Mouse (Mus musculus) heart, postnatal 0 days (tissue): ENCODE measurements around the gene Gm20696. TPM values are rescaled to one million over a fixed set of nuclear protein-coding genes. Genes with fewer than 3 reads are reported as not detected.

Source experiments
- ATAC-seq: fragments of 200-750 bp; cut with Nextera tagmentation; 2 replicates; pipeline ENCODE4 v1.8.0; 2017; ENCODE audit warnings: low read depth, moderate number of reproducible peaks, moderate library complexity; ENCODE audit not compliant: insufficient read depth
- DNase-seq: peaks from one replicate; pipeline ENCODE4 v3.0.0-alpha.2; 2016; ENCODE audit warnings: low spot score
- H3K27ac ChIP-seq: fragments of 300-500 bp; sonication (generic); 2 replicates; pipeline ENCODE4 v1.5.1; 2014; ENCODE audit warnings: low read depth, mild to moderate bottlenecking
- H3K27me3 ChIP-seq: fragments of 300-500 bp; sonication (generic); 2 replicates; pipeline ENCODE4 v1.6.1; 2014; ENCODE audit warnings: low read length, mixed read lengths; ENCODE audit not compliant: control insufficient read depth, insufficient read depth
- H3K36me3 ChIP-seq: fragments of 300-500 bp; sonication (generic); replicated peaks from 2 replicates; pipeline ENCODE4 v1.6.1; 2014; ENCODE audit warnings: low read length, mixed read lengths; ENCODE audit not compliant: control insufficient read depth, insufficient read depth
- H3K4me1 ChIP-seq: fragments of 300-500 bp; sonication (generic); 2 replicates; pipeline ENCODE4 v1.6.1; 2014; ENCODE audit warnings: antibody characterized with exemption; ENCODE audit not compliant: control insufficient read depth, insufficient read depth
- H3K4me2 ChIP-seq: fragments of 300-500 bp; sonication (generic); 2 replicates; pipeline ENCODE4 v1.6.1; 2014; ENCODE audit warnings: low read depth, mild to moderate bottlenecking, low read length, moderate library complexity
- H3K4me3 ChIP-seq: fragments of 300-500 bp; sonication (generic); 2 replicates; pipeline ENCODE4 v1.5.1; 2014; ENCODE audit warnings: low read depth, low read length
- H3K9ac ChIP-seq: fragments of 300-500 bp; sonication (generic); replicated peaks from 2 replicates; pipeline ENCODE4 v1.6.1; 2014; ENCODE audit warnings: low read depth, low read length, mixed read lengths
- H3K9me3 ChIP-seq: fragments of 300-500 bp; sonication (generic); replicated peaks from 2 replicates; pipeline ENCODE4 v1.6.1; 2016; ENCODE audit warnings: low read length; ENCODE audit not compliant: control insufficient read depth
- CTCF ChIP-seq: IDR thresholded peaks from 2 replicates; pipeline ENCODE4 v1.5.1; 2016; ENCODE audit warnings: antibody characterized with exemption, control low read depth, low read depth
- EP300 ChIP-seq: IDR thresholded peaks from 2 replicates; pipeline ENCODE4 v1.6.1; 2016; ENCODE audit warnings: antibody characterized with exemption, low read depth
- WGBS: fragments of 180-500 bp; shearing (Covaris S2); extraction: QIAGEN DNeasy Blood & Tissue Kit; methylation state at CpG from one replicate; pipeline ENCODE4 v1.1.7; 2014; 5-methylcytosine and 5-hydroxymethylcytosine counted together
- polyA plus RNA-seq: library from polyadenylated mRNA; unstranded; fragments of >200 nt; fragmentation: Nextera tagmentation; extraction: Ambion mirVana; gene quantifications from 2 replicates; pipeline ENCODE4 v1.2.1, GENCODE M21; 2015
- total RNA-seq: library from RNA; depleted of rRNA; stranded (reverse); fragments of >200 nt; gene quantifications from 2 replicates; pipeline ENCODE4 v1.2.3, GENCODE M21; 2014; ENCODE audit warnings: low replicate concordance

Gm20696 gene
- total and polyA plus RNA-seq, 2 experiments from 2014 or later = 0.95 to 2.0 TPM

DNA sequence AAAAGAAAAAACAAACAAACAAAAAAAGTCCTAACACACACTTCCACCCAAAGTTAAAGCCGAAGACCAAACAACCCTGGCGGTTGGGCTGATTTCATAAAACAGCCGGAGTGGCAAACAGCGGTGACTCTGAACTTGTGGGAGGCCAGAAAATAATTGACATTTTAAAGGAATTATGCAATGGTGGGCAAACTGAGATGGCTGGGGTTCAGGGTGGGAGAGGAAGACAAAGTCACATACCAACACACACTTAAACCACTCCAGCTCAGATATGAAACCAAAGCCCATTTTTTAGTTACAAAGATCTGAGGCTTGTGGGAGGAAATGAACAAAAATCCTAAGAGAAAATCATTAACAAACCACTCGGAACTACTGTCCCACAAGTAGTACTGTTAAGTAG is 126.5 kb downstream of the Gm20696 start:
- H3K27ac ChIP-seq = no peak overlapping the region
- WGBS = 87% methylated on average over 5 of the region's 5 CpGs
- no peaks in the 10 kb centered on the region for H3K9me3 ChIP-seq
- ATAC-seq = no peak
- H3K9ac ChIP-seq = no peak overlapping the region
- TF ChIP-seq EP300 = no peak
- no peak for TF ChIP-seq CTCF
- H3K36me3 ChIP-seq = no peaks in the 10 kb centered on the region
- no peak overlapping the region for H3K4me3 ChIP-seq
- no peaks in the 10 kb centered on the region for H3K4me1 ChIP-seq
- H3K4me2 ChIP-seq = no peak overlapping the region
- DNase-seq = no peak
- H3K27me3 ChIP-seq = no peaks in the 10 kb centered on the region

DNA sequence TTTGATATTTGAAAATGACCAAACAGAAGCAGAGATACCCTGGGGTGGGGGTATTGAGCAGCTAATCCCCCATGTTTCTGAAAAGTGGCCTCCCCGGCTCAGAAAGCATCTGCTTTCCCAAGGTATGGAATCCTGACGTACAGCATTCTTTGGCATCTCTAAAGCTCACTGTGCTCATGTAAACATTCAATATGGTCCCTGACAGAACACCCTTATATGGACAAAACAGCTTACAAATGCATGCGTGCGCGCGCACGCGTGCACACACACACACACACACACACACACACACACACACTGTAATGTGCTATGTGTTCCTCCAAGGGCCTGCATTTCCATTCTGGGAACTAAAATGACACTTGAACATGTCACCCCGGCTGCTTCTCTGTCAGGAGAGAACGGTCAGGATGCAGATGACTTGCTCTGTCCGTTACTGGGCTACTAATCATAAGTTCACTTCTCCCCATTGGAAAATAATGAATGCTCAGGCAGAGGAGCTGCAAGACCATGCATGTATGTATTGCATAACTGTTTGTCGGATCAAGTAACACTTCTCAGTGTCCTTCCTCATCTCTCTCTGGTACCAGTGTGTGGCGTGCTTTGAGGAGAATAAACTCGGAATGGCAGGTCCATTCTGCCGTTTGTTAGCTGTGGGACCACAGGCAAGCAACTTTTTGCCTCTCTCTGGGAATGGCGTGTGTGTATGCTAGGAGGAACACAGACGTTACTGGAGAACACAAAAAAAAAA is 128.2 kb downstream of the Gm20696 start:
- Histone ChIP-seq H3K9me3 (no peaks in the 10 kb centered on the region), H3K4me1 (no peaks in the 10 kb centered on the region), H3K4me2 (no peak overlapping the region), H3K27me3 (no peaks in the 10 kb centered on the region), H3K27ac (no peak overlapping the region), H3K9ac (no peak overlapping the region), H3K36me3 (no peaks in the 10 kb centered on the region), H3K4me3 (no peak overlapping the region)
- no peak for TF ChIP-seq CTCF
- WGBS = 75% methylated on average over 17 of the region's 17 CpGs
- ATAC-seq (no peak), DNase-seq (no peak)

GRCm38 (mm10) chr6:99534211-99534745 is 132.3 kb downstream of the Gm20696 start:
- no peaks in the 10 kb centered on the region for H3K9me3 ChIP-seq
- WGBS = 57% methylated on average over 5 of the region's 5 CpGs
- no peak overlapping the region for H3K9ac ChIP-seq
- H3K36me3 ChIP-seq = no peaks in the 10 kb centered on the region
- ATAC-seq (no peak), DNase-seq (no peak)
- no peak overlapping the region for H3K27ac ChIP-seq
- no peaks in the 10 kb centered on the region for H3K27me3 ChIP-seq
- no peak for TF ChIP-seq EP300
- no peak for TF ChIP-seq CTCF
- no peak overlapping the region for H3K4me2 ChIP-seq
- H3K4me3 ChIP-seq = no peak overlapping the region
- no peaks in the 10 kb centered on the region; the same call in 1 of the 2 replicates for H3K4me1 ChIP-seq

- Histone ChIP-seq H3K27me3 (no peaks in the 10 kb centered on the region), H3K36me3 (no peaks in the 10 kb centered on the region), H3K9me3 (peaks cover 3% of the 10 kb centered on the region; the same call in 1 of the 2 replicates), H3K9ac (no peak overlapping the region), H3K4me1 (no peaks in the 10 kb centered on the region; the same call in 1 of the 2 replicates), H3K4me3 (no peak overlapping the region), H3K4me2 (no peak overlapping the region), H3K27ac (no peak overlapping the region)
- WGBS = 71% methylated on average over 4 of the region's 4 CpGs
- ATAC-seq = no peak
- no peak for TF ChIP-seq EP300
- TF ChIP-seq CTCF = no peak
- no peak for DNase-seq
Measured at GRCm38 (mm10) chr6:99532458-99532857, 134.1 kb downstream of the Gm20696 start.

- no peaks in the 10 kb centered on the region; the same call in 1 of the 2 replicates for H3K36me3 ChIP-seq
- no peaks in the 10 kb centered on the region; the same call in 1 of the 2 replicates for H3K4me1 ChIP-seq
- DNase-seq (no peak), ATAC-seq (no peak)
- no peak overlapping the region for H3K4me3 ChIP-seq
- H3K9me3 ChIP-seq = peaks cover 6% of the 10 kb centered on the region; the same call in 1 of the 2 replicates
- H3K9ac ChIP-seq = no peak overlapping the region
- H3K27ac ChIP-seq = no peak overlapping the region
- WGBS = 63% methylated on average over 2 of the region's 2 CpGs
- TF ChIP-seq CTCF = no peak
- TF ChIP-seq EP300 = no peak
- no peaks in the 10 kb centered on the region for H3K27me3 ChIP-seq
- H3K4me2 ChIP-seq = no peak overlapping the region
Measured at GRCm38 (mm10) chr6:99528972-99529371, 137.6 kb downstream of the Gm20696 start.
